Mouse (Mus musculus) natural killer cell, adult 2 months (primary cell): ENCODE measurements around the gene Inca1.
A peak's percentile ranks its signal among the peaks of the same experiment; 100 is the strongest.

Experiments
- DNase-seq, 2 experiments: peaks; one replicate each; pipeline ENCODE4 v3.0.0; 2022; ENCODE audit warnings: low spot score in 2 of 2

Inca1 gene

DNA sequence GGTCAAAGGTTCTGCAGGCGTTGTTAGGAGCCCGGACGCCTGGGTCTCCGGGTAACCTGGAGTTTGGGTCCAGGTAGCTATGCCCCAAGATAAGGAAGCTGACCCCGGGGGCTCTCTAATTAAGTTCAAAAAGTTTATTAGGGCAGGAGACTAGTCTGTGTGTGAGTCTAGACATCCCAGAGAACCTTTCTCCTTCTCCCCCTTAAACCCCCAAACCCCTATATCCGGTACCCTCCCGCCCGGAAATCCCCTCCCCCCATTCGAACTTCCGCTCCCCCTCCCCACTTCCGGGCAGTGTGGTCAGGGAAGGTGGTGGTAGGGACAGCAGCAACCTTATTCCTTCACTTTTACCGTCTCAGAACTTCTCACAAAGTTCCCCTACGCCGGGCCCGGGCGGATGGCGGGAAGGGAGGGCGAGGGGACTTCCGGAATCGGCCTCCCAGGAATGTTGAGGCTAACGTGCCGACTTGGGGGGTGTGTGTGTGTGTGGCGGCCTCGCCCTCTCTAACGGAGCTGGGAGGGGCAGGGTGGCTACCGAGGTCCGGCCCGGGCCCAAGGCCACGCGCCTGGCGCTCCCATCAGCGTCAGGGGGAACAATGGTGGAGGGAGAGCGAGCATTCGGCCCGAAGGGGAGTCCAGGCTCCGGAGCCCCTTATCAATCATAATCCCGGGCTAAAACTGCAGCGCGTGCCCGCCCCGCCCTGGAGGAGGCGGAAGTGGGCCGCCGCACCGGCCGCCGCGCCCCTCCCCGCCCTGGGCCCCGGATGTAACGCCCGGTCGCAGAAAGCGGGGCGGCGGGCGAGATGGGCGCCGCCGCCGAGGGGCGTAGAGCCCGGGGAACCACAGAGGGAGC, 46.4 kb downstream of the Inca1 start:
- DNase-seq = peak; percentile 68 to 82

- peak in 1 of 2 experiments; percentile 29 for DNase-seq
Measured at GRCm38 (mm10) chr11:70652884-70653344, 47.0 kb downstream of the Inca1 start.

GRCm38 (mm10) chr11:70652029-70652883, 47.7 kb downstream of the Inca1 start:
- DNase-seq = peak in 1 of 2 experiments; percentile 40

DNA sequence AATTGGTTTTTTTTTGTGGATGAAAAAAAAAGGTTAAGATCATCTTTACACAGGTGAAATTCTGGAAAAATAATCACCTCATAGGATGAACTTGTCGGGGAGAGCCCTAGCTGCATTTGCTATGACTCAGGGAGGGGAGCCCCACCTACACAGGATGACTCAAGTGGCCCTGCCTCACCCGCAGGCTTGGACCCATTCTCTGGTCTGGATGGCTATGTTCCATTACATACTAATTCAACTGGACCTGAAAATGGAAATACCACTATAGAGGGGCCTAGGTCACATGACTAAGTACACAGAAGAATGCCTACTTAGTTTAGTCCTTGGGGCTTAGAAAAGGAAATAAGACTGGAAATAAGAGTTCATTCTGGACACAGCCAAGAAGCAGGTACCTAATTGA, 48.6 kb downstream of the Inca1 start:
- DNase-seq = peak; percentile 47 to 59

GRCm38 (mm10) chr11:70650322-70651175, 49.4 kb downstream of the Inca1 start:
- peak in 1 of 2 experiments; percentile 57 for DNase-seq

- DNase-seq = no peak
Measured at GRCm38 (mm10) chr11:70649185-70649734, 50.7 kb downstream of the Inca1 start.

DNA sequence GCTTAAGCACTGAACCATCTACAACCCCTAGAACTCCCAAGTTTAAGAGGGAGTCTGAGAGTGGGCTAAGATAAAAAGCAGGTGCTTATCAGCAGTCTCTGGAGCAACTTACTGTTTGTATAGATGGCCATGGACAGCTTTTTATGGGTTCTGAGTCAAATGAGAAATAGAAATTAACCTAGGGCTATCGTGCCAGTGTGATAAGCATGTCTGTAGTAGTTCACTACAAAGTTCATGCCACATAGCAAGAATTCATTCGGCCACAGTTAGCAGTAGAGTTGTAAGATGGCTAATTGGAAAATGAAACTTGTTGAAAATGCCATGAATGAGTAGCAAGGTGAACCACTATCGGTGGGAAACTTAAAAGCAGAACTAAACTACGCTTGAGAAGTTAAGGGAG, 51.4 kb downstream of the Inca1 start:
- peak in 1 of 2 experiments; percentile 21 for DNase-seq

DNA sequence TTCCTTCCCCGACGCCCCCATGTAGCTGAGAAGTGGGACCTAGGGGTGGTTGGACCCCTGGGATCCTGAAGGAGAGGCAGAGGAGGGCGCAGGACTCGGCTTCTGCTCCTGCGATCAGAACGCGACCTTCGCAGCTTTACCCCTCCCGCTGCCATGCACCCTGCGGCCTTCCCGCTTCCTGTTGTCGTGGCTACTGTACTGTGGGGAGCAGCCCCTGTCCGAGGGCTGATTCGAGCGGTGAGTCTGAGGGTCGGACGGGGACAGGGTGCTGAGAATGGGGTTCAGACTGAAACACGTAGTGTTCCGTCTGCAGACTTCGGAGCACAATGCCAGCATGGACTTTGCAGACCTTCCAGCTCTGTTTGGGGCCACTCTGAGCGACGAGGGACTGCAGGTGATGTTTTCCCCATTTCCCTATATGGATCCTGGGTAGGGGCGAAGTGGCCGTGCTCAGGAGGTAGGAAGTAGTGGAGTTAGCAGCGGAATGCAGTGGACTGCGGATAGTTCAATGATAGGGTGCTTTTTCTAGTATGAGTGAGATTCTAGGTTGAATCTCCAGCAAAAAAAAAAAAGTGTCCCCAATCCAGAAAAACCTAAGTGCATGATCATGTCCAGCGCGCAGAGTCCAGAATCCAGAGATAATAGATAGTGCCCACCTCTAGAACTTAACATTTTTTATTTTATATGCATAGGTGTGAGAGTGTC, 52.1 kb downstream of the Inca1 start:
- peak in 1 of 2 experiments; percentile 23 for DNase-seq

DNA sequence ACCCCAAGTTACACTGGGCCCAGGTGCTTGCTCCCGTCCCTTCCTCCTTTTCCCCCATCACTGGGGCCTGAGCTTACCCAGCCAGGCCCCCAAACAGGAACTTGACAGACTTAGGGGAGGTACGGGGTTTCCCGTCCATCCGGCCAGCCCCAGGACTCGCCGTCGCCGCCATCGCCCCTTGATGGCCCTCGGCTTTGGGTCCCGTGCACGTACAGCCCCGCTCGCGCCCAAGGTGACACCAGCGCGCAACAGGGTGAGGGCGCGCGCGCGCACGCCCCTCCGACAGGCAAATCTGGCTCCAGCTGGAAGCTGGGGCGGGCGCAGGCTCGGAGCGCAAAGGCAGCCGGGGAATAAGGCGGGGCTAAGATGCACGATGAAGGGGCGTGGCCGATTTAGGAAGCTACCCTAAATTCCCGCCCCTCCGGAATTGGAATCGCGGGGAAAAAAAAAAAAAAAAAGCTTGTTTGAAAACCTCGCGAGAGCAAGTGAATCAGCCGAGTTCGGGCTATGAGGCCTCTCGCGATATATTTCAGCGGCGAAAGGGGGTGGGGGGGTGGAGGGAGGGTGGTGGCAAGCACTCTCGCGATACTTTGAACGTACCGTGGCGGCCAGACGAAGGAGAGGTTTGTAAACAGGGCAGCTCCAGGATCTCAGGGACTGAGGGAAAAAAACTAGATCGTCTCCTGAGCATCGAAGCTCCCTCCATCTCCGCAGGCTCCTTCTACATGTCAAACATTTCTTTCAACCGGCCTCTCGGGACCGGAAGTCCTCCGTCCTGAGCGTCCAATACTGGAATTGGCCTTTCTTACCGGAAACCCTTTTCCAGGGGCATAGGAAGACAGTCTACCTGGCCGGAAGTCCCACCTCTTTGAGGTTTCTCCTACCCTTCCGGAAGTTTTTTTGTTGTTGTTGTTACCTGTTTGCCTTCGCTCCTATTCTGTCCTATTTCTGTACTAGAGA, 53.0 kb downstream of the Inca1 start, which contains the start of the genes Rnf167 and Slc25a11:
Gene Rnf167, plus strand, starts transcription at position 545 of the 960 bp plus-strand sequence.
Gene Slc25a11, minus strand, starts transcription at position 789 of the 960 bp plus-strand sequence.
- DNase-seq = peak; percentile 93 to 95

GRCm38 (mm10) chr11:70646259-70646555, 53.7 kb downstream of the Inca1 start:
- no peak for DNase-seq

DNA sequence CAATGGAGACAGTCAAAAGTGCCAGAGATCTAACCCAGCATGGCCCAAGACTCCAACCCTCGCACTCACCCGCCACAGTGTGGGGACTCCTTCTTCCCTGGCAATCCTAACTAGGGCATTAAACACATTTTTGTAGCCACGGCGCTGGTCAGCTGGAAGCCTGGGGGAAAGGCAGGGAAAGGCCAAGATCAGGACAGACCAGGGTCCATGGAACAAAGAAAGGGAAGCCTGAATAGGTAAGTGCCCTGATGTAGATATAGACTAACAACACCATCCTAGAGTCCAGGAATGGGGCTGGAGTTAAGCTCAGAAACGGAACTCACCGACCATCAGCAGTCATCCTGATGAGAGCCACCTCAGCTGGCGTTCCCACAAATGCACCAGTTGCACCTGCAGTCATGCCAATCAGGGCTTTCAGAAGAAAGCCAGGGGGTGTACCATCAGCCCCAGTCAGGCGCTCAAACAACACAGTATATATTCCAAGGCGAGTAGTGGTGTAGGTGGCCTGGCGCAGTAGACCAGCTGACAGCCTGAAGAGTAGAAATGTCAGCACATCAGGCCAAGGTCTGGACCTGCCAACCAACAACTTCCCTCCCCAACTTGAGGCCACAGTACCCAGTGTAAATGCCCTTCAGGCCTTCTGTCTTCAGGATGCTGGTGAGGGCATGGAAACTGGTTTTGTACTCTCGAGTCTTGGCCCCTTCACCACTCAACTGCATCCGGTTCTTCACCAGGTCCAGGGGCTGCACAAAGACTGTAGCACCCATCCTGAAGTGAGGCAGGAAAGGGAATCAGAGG, 54.3 kb downstream of the Inca1 start:
- no peak for DNase-seq

GRCm38 (mm10) chr11:70644564-70645103, 55.3 kb downstream of the Inca1 start:
- no peak for DNase-seq

GRCm38 (mm10) chr11:70643051-70643450, 56.9 kb downstream of the Inca1 start:
- DNase-seq = no peak

GRCm38 (mm10) chr11:70641241-70641640, 58.7 kb downstream of the Inca1 start:
- DNase-seq = no peak

DNA sequence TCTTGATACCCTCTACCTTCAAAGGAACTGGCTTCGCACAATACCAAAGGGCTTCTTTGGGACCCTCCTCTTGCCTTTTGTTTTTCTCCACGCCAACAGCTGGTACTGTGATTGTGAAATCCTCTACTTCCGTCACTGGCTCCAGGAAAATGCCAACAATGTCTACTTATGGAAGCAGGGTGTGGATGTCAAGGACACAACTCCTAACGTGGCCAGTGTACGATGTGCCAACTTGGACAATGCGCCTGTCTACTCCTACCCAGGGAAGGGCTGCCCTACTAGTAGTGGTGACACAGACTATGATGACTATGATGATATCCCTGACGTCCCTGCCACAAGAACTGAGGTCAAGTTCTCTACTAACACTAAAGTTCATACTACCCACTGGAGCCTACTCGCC, 60.0 kb downstream of the Inca1 start:
- DNase-seq = no peak

GRCm38 (mm10) chr11:70638714-70639278, 61.2 kb downstream of the Inca1 start, which contains the start of gene Gp1ba:
TSS of gene Gp1ba (plus strand) at chr11:70639122.
- DNase-seq = no peak
